Mouse (Mus musculus): ENCODE measurements around the gene Zfand3. TPM values are rescaled to one million over a fixed set of nuclear protein-coding genes. Genes with fewer than 3 reads are reported as not detected.

Gene Zfand3
- polyA plus RNA-seq, 1 experiment, result not detected

DNA sequence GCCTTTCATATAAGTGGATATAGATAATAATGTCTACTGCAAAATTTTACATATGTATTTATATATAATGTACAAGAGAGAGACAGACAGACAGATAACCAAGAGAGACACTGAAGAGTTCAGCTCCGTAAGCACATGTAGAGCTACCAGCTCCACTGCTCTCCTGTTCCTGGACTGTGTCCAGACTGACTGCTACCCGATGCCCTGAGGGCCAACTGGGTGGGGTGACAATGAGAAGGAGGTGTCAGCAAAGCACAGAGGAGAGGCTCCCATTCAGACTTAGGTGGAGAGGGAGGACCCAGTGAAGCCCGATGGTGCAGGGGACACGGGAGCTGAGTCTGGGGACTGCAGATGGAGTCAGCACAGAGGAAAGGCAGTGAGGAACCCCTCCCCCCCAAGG, 25.5 kb upstream of the Zfand3 start:
- Histone ChIP-seq H3K4me1 (ENCODE audit: control insufficient read depth, insufficient read depth, low read length) (peaks cover 11% of the 10 kb centered on the region), H3K27ac (ENCODE audit: insufficient read depth, low read depth, low read length) (no peak overlapping the region), H3K4me3 (ENCODE audit: insufficient read depth, low read depth, low read length) (no peak overlapping the region)
- no peak for TF ChIP-seq CTCF (IDR thresholded peaks at IDR 0.05; ENCODE audit: insufficient read depth, low read depth, low read length)
- TF ChIP-seq POLR2A (IDR thresholded peaks at IDR 0.05; ENCODE audit: insufficient read depth, low read depth, low read length), result no peak
- WGBS, result 64% methylated on average over 4 of the region's 4 CpGs

DNA sequence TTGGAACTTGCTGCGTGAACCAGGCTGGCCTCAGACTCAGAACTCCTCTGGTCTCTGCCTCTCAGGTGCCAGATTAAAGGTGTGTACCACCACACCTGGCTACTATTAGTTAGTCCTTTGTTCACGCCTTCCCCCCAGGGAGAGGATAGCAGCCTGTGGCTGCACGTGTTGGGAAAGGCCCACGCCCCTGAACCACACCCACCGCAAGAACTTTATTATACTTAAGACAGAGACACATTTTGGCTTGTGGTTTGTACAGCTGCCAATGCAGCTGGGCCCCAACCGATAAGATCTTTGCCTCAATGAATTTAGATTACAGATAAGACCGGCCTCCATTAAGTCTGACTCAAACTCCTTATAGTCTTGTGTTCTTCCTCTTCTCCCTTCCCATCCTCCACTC, 24.7 kb upstream of the Zfand3 start:
- Histone ChIP-seq H3K4me3 (ENCODE audit: insufficient read depth, low read depth, low read length) (no peak overlapping the region), H3K4me1 (ENCODE audit: control insufficient read depth, insufficient read depth, low read length) (peaks cover 11% of the 10 kb centered on the region), H3K27ac (ENCODE audit: insufficient read depth, low read depth, low read length) (no peak overlapping the region)
- TF ChIP-seq CTCF (IDR thresholded peaks at IDR 0.05; ENCODE audit: insufficient read depth, low read depth, low read length), result no peak
- no peak for TF ChIP-seq POLR2A (IDR thresholded peaks at IDR 0.05; ENCODE audit: insufficient read depth, low read depth, low read length)
- 84% methylated on average over 7 of the region's 7 CpGs for WGBS

DNA sequence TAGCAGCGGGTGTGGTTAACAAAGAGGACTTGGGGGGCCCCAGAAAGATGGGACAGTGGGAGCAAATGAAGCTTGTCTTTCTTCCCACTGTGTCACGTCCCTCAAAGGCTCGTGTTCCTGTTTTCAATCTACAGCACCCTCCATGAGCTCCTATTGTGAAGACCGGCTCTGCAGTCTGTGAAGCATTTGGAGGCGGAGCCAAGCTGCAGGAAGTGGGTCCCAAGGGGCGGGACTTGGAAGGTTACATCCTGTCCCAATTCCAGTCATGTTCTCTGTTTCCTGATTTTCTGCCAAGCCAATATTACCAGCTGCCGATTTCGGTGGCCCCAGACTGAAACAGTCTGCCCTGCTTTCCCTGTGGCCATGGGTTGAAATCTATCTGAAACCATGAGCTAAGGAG, 23.0 kb upstream of the Zfand3 start:
- TF ChIP-seq POLR2A (IDR thresholded peaks at IDR 0.05; ENCODE audit: insufficient read depth, low read depth, low read length) (no peak), CTCF (IDR thresholded peaks at IDR 0.05; ENCODE audit: insufficient read depth, low read depth, low read length) (no peak)
- peaks cover 3% of the 10 kb centered on the region; the same call in 1 of the 2 replicates for H3K4me1 ChIP-seq (ENCODE audit: control insufficient read depth, insufficient read depth, low read length)
- H3K27ac ChIP-seq (ENCODE audit: insufficient read depth, low read depth, low read length), result no peak overlapping the region
- no peak overlapping the region for H3K4me3 ChIP-seq (ENCODE audit: insufficient read depth, low read depth, low read length)
- WGBS, result 74% methylated on average over 8 of the region's 8 CpGs

DNA sequence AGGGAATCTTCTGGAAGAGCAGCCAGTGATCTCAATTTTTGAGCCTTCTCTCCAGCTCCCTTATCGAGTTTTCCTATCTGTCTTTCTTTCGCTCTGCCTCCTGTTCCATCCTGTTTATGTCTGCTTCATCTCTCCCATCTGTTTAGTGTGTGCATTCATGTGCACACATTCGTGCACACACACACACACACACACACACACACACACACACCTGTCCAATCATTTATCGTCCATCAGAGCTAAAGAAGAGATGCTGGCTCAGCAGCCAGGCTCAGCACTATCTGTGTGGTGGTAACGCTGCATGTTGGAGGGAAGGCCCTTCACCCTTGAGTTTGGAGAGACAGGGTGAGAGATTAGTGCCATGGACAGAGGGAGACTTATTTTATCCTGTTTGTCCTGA, 21.3 kb upstream of the Zfand3 start:
- 92% methylated on average over 5 of the region's 5 CpGs for WGBS
- TF ChIP-seq CTCF (IDR thresholded peaks at IDR 0.05; ENCODE audit: insufficient read depth, low read depth, low read length), result no peak
- no peak for TF ChIP-seq POLR2A (IDR thresholded peaks at IDR 0.05; ENCODE audit: insufficient read depth, low read depth, low read length)
- Histone ChIP-seq H3K27ac (ENCODE audit: insufficient read depth, low read depth, low read length) (no peak overlapping the region), H3K4me3 (ENCODE audit: insufficient read depth, low read depth, low read length) (no peak overlapping the region), H3K4me1 (ENCODE audit: control insufficient read depth, insufficient read depth, low read length) (peaks cover 3% of the 10 kb centered on the region; the same call in 1 of the 2 replicates)

DNA sequence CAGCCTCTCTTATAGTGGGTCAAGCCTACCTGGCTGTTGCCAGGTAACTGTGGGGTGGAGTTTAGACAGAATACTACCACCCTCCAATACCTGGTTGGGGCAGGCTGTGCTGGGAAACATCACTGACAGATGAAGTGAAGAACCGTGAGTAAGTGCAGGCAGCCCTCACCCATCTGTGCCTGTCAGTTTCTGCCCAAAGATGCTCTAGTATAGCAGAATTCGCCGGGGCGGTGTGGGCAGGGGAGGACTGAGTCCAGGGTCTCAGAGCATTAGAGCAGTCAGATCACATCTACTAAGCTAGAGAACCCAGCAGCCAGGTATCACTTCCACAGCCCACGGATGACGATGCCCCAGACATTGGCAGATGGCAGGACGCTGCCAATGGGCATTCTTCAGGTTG, 19.6 kb upstream of the Zfand3 start:
- no peak overlapping the region for H3K27ac ChIP-seq (ENCODE audit: insufficient read depth, low read depth, low read length)
- no peaks in the 10 kb centered on the region for H3K4me1 ChIP-seq (ENCODE audit: control insufficient read depth, insufficient read depth, low read length)
- no peak for TF ChIP-seq CTCF (IDR thresholded peaks at IDR 0.05; ENCODE audit: insufficient read depth, low read depth, low read length)
- 86% methylated on average over 7 of the region's 7 CpGs for WGBS
- H3K4me3 ChIP-seq (ENCODE audit: insufficient read depth, low read depth, low read length), result no peak overlapping the region

DNA sequence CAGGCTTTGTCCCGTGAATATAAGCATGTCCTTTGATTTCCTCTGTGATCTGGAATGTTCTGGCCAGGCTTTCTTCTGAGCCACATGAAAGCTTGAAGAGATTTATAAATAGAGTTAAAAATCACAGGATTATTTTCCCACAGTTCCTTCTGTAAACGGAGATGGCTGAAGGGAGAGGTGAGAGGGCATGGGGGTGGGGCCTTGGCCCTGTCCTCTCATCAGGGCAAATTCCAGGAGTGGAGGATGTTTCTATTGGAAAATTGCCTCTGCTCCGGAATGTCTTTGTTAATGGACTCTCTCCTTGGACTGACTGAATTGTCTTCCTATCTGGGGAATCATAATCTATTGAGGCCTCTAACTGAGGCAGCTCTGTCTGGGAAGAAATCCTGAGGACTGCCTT, 19.0 kb upstream of the Zfand3 start:
- Histone ChIP-seq H3K27ac (ENCODE audit: insufficient read depth, low read depth, low read length) (no peak overlapping the region), H3K4me3 (ENCODE audit: insufficient read depth, low read depth, low read length) (no peak overlapping the region)
- WGBS, result 69% methylated on average over 3 of the region's 3 CpGs

DNA sequence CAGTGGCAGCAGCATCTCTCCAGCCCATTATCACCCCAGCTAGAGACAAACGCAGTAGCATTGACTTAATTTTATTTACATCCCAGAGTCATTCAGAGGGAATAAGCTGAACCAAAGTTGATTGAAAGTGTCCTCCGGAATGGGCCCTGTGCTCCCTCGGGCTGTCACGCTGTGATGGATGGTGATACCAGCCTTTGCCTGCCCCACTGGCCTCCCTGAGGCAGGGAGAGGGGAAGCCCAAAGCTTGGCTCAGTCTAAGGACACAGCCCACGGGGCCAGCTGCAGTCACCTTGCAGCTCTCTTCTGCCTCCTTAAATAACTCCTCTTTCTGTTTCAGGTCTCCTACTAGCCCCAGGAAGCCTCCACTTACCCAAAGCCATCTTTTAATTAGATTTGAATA, 16.4 kb upstream of the Zfand3 start:
- TF ChIP-seq CTCF (IDR thresholded peaks at IDR 0.05; ENCODE audit: insufficient read depth, low read depth, low read length), result no peak
- no peak for TF ChIP-seq POLR2A (IDR thresholded peaks at IDR 0.05; ENCODE audit: insufficient read depth, low read depth, low read length)
- Histone ChIP-seq H3K27ac (ENCODE audit: insufficient read depth, low read depth, low read length) (no peak overlapping the region), H3K4me1 (ENCODE audit: control insufficient read depth, insufficient read depth, low read length) (no peaks in the 10 kb centered on the region), H3K4me3 (ENCODE audit: insufficient read depth, low read depth, low read length) (no peak overlapping the region)
- 89% methylated on average over 5 of the region's 5 CpGs for WGBS

More for the DNA sequence above, 19.0 kb upstream of the Zfand3 start:
- H3K4me1 ChIP-seq (ENCODE audit: control insufficient read depth, insufficient read depth, low read length), result no peaks in the 10 kb centered on the region
- TF ChIP-seq POLR2A (IDR thresholded peaks at IDR 0.05; ENCODE audit: insufficient read depth, low read depth, low read length) (no peak), CTCF (IDR thresholded peaks at IDR 0.05; ENCODE audit: insufficient read depth, low read depth, low read length) (no peak)

DNA sequence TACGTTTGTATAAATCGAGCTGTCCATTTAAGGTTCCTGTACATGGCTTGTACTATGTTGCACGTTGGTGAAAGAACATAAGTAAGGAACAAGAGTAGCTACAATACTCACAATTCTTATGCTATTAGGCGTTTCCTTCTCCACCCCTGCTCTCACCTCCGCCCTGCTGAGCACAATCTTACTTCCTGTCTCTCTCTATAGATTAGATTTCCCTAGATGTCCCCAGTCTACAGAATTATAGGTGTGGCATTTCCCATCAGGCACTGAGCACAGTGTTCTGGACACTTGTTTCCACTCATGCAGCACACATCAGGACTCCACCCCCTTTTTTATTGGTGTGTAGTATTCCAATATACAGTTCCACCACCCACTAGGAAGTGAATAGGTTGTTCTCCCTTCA, 14.9 kb upstream of the Zfand3 start:
- 93% methylated on average over 5 of the region's 5 CpGs for WGBS
- H3K4me1 ChIP-seq (ENCODE audit: control insufficient read depth, insufficient read depth, low read length), result no peaks in the 10 kb centered on the region
- TF ChIP-seq CTCF (IDR thresholded peaks at IDR 0.05; ENCODE audit: insufficient read depth, low read depth, low read length) (no peak), POLR2A (IDR thresholded peaks at IDR 0.05; ENCODE audit: insufficient read depth, low read depth, low read length) (no peak)
- no peak overlapping the region for H3K4me3 ChIP-seq (ENCODE audit: insufficient read depth, low read depth, low read length)
- H3K27ac ChIP-seq (ENCODE audit: insufficient read depth, low read depth, low read length), result no peak overlapping the region

DNA sequence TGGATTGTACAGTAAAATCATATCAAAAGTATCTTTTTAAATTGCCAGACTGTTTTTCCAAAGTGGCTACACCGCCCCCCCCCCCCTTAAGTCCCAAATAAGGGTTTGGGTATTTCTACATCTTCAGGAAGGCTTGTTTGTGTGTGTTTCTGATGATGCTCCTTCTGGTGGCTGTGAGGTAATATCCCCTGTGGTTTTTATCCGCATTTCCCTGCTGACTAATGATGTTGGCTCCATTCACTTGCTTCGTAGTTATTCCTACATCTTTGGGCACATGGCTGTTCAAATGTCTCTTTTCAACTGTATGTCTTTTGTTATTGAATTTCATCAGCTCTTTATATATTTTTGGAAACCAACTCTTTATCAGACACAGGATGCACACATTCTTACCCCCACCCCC, 14.4 kb upstream of the Zfand3 start:
- WGBS, result 92% methylated on average over 3 of the region's 3 CpGs
- no peak overlapping the region for H3K4me3 ChIP-seq (ENCODE audit: insufficient read depth, low read depth, low read length)

DNA sequence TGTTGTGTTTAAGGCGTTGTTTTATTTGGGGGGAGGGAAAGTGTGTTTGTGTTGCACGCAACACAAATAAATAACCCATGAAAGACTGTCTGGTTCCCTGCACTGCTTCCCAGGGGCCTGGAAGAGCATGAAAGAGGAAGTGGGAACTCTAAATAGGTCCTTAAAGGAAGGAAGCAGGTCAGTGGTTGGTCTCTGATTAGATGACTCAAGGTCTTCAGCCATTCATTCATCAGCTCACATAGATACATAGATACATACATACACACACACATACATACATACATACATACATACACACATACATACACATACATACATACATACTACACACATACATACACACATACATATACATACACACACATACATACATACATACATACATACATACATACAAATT, 13.7 kb upstream of the Zfand3 start:
- no peaks in the 10 kb centered on the region for H3K4me1 ChIP-seq (ENCODE audit: control insufficient read depth, insufficient read depth, low read length)
- TF ChIP-seq CTCF (IDR thresholded peaks at IDR 0.05; ENCODE audit: insufficient read depth, low read depth, low read length) (no peak), POLR2A (IDR thresholded peaks at IDR 0.05; ENCODE audit: insufficient read depth, low read depth, low read length) (no peak)
- no peak overlapping the region for H3K27ac ChIP-seq (ENCODE audit: insufficient read depth, low read depth, low read length)
- no peak overlapping the region for H3K4me3 ChIP-seq (ENCODE audit: insufficient read depth, low read depth, low read length)
- 86% methylated on average over 2 of the region's 2 CpGs for WGBS

More for the DNA sequence above, 14.4 kb upstream of the Zfand3 start:
- Histone ChIP-seq H3K27ac (ENCODE audit: insufficient read depth, low read depth, low read length) (no peak overlapping the region), H3K4me1 (ENCODE audit: control insufficient read depth, insufficient read depth, low read length) (no peaks in the 10 kb centered on the region)
- TF ChIP-seq POLR2A (IDR thresholded peaks at IDR 0.05; ENCODE audit: insufficient read depth, low read depth, low read length) (no peak), CTCF (IDR thresholded peaks at IDR 0.05; ENCODE audit: insufficient read depth, low read depth, low read length) (no peak)

Data from olfactory bulb, adult 2 months (tissue).